Mouse (Mus musculus): ENCODE data around the gene Lztr1. TPM values are rescaled to one million over a fixed set of nuclear protein-coding genes. Genes with fewer than 3 reads are reported as not detected.

Lztr1 gene
- polyA plus RNA-seq, 1 experiment from 2014 or later, result 77.7 TPM

DNA sequence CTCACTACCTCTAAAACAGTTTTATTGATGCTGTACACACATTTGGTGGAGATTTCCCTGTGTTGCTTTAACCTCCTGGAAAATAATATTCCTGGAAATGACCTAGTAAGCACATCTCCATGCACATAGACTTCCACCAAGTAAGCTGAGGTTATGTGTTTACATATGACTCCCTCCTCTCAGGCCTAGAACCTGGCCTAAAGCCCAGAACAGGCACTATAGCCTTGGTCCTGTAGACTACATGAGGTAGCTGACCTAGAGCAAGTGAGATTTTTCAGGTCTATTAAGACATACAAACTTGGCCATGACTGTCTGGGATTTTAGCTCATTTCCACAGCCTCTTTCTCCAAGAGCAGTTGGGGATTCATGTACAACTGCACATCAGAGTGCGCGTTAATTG, 1.7 kb downstream of the Lztr1 start:
- no peaks in the 10 kb centered on the region for H3K9me3 ChIP-seq (replicated peaks; ENCODE audit: control insufficient read depth, low read length)
- H3K4me3 ChIP-seq (ENCODE audit: low read depth, low read length), result no peak overlapping the region
- H3K27me3 ChIP-seq (ENCODE audit: control insufficient read depth, insufficient read depth, low read length), result no peaks in the 10 kb centered on the region
- H3K4me2 ChIP-seq (ENCODE audit: low read depth, low read length), result no peak overlapping the region; the same call in 1 of the 2 replicates
- peaks cover 5% of the 10 kb centered on the region; the same call in 1 of the 2 replicates for H3K36me3 ChIP-seq (replicated peaks; ENCODE audit: control insufficient read depth, insufficient read depth, low read depth, low read length)
- no peak for DNase-seq (ENCODE audit: low spot score)
- no peaks in the 10 kb centered on the region for H3K4me1 ChIP-seq (ENCODE audit: control insufficient read depth, insufficient read depth, low read length)
- no peak overlapping the region for H3K27ac ChIP-seq (replicated peaks; ENCODE audit: low read depth, low read length)
- 97% methylated on average over 2 of the region's 2 CpGs for WGBS
- no peak overlapping the region; the same call in 1 of the 2 replicates for H3K9ac ChIP-seq (replicated peaks; ENCODE audit: low read length)
- no peak for ATAC-seq (replicated peaks; ENCODE audit: insufficient number of reproducible peaks, low FRiP score, low TSS enrichment, low read depth)

GRCm38 (mm10) chr16:17510686-17511085, 2.2 kb downstream of the Lztr1 start:
- Histone ChIP-seq H3K27me3 (ENCODE audit: control insufficient read depth, insufficient read depth, low read length) (no peaks in the 10 kb centered on the region), H3K4me2 (ENCODE audit: low read depth, low read length) (no peak overlapping the region), H3K9me3 (replicated peaks; ENCODE audit: control insufficient read depth, low read length) (no peaks in the 10 kb centered on the region), H3K36me3 (replicated peaks; ENCODE audit: control insufficient read depth, insufficient read depth, low read depth, low read length) (peaks cover 5% of the 10 kb centered on the region; the same call in 1 of the 2 replicates), H3K4me1 (ENCODE audit: control insufficient read depth, insufficient read depth, low read length) (no peaks in the 10 kb centered on the region), H3K27ac (replicated peaks; ENCODE audit: low read depth, low read length) (no peak overlapping the region), H3K4me3 (ENCODE audit: low read depth, low read length) (no peak overlapping the region), H3K9ac (replicated peaks; ENCODE audit: low read length) (no peak overlapping the region; the same call in 1 of the 2 replicates)
- 87% methylated on average over 2 of the region's 2 CpGs for WGBS
- DNase-seq (ENCODE audit: low spot score) (no peak), ATAC-seq (replicated peaks; ENCODE audit: insufficient number of reproducible peaks, low FRiP score, low TSS enrichment, low read depth) (no peak)

- Histone ChIP-seq H3K4me2 (ENCODE audit: low read depth, low read length) (no peak overlapping the region), H3K36me3 (replicated peaks; ENCODE audit: control insufficient read depth, insufficient read depth, low read depth, low read length) (peaks cover 9% of the 10 kb centered on the region), H3K27ac (replicated peaks; ENCODE audit: low read depth, low read length) (no peak overlapping the region), H3K4me1 (ENCODE audit: control insufficient read depth, insufficient read depth, low read length) (no peaks in the 10 kb centered on the region), H3K9ac (replicated peaks; ENCODE audit: low read length) (no peak overlapping the region), H3K9me3 (replicated peaks; ENCODE audit: control insufficient read depth, low read length) (no peaks in the 10 kb centered on the region), H3K27me3 (ENCODE audit: control insufficient read depth, insufficient read depth, low read length) (no peaks in the 10 kb centered on the region), H3K4me3 (ENCODE audit: low read depth, low read length) (no peak overlapping the region)
- ATAC-seq (replicated peaks; ENCODE audit: insufficient number of reproducible peaks, low FRiP score, low TSS enrichment, low read depth) (no peak), DNase-seq (ENCODE audit: low spot score) (no peak)
- WGBS, result 97% methylated on average over 4 of the region's 4 CpGs
These were observed 2.9 kb downstream of the Lztr1 start for GRCm38 (mm10) chr16:17511431-17511830.

- 81% methylated on average over 2 of the region's 2 CpGs for WGBS
- no peak overlapping the region for H3K4me2 ChIP-seq (ENCODE audit: low read depth, low read length)
- ATAC-seq (replicated peaks; ENCODE audit: insufficient number of reproducible peaks, low FRiP score, low TSS enrichment, low read depth) (no peak), DNase-seq (ENCODE audit: low spot score) (no peak)
- H3K9me3 ChIP-seq (replicated peaks; ENCODE audit: control insufficient read depth, low read length), result no peaks in the 10 kb centered on the region
- H3K36me3 ChIP-seq (replicated peaks; ENCODE audit: control insufficient read depth, insufficient read depth, low read depth, low read length), result peaks cover 16% of the 10 kb centered on the region
- no peak overlapping the region for H3K4me3 ChIP-seq (ENCODE audit: low read depth, low read length)
- H3K27me3 ChIP-seq (ENCODE audit: control insufficient read depth, insufficient read depth, low read length), result no peaks in the 10 kb centered on the region
- no peaks in the 10 kb centered on the region for H3K4me1 ChIP-seq (ENCODE audit: control insufficient read depth, insufficient read depth, low read length)
- H3K27ac ChIP-seq (replicated peaks; ENCODE audit: low read depth, low read length), result no peak overlapping the region
- H3K9ac ChIP-seq (replicated peaks; ENCODE audit: low read length), result no peak overlapping the region
These were observed 10.4 kb downstream of the Lztr1 start for GRCm38 (mm10) chr16:17518910-17519309.

GRCm38 (mm10) chr16:17524156-17524555, 15.7 kb downstream of the Lztr1 start:
- Histone ChIP-seq H3K36me3 (replicated peaks; ENCODE audit: control insufficient read depth, insufficient read depth, low read depth, low read length) (peaks cover 21% of the 10 kb centered on the region), H3K4me3 (ENCODE audit: low read depth, low read length) (no peak overlapping the region), H3K4me1 (ENCODE audit: control insufficient read depth, insufficient read depth, low read length) (no peaks in the 10 kb centered on the region), H3K4me2 (ENCODE audit: low read depth, low read length) (no peak overlapping the region), H3K27me3 (ENCODE audit: control insufficient read depth, insufficient read depth, low read length) (no peaks in the 10 kb centered on the region), H3K9me3 (replicated peaks; ENCODE audit: control insufficient read depth, low read length) (no peaks in the 10 kb centered on the region), H3K27ac (replicated peaks; ENCODE audit: low read depth, low read length) (no peak overlapping the region), H3K9ac (replicated peaks; ENCODE audit: low read length) (no peak overlapping the region)
- no peak for DNase-seq (ENCODE audit: low spot score)
- no peak for ATAC-seq (replicated peaks; ENCODE audit: insufficient number of reproducible peaks, low FRiP score, low TSS enrichment, low read depth)
- WGBS, result 95% methylated on average over 11 of the region's 11 CpGs

GRCm38 (mm10) chr16:17525524-17525923, 17.0 kb downstream of the Lztr1 start:
- no peaks in the 10 kb centered on the region for H3K9me3 ChIP-seq (replicated peaks; ENCODE audit: control insufficient read depth, low read length)
- ATAC-seq (replicated peaks; ENCODE audit: insufficient number of reproducible peaks, low FRiP score, low TSS enrichment, low read depth), result no peak
- no peak for DNase-seq (ENCODE audit: low spot score)
- H3K36me3 ChIP-seq (replicated peaks; ENCODE audit: control insufficient read depth, insufficient read depth, low read depth, low read length), result peaks cover 21% of the 10 kb centered on the region
- no peak overlapping the region for H3K4me2 ChIP-seq (ENCODE audit: low read depth, low read length)
- no peak overlapping the region for H3K9ac ChIP-seq (replicated peaks; ENCODE audit: low read length)
- no peak overlapping the region for H3K27ac ChIP-seq (replicated peaks; ENCODE audit: low read depth, low read length)
- 76% methylated on average over 3 of the region's 3 CpGs for WGBS
- no peaks in the 10 kb centered on the region for H3K27me3 ChIP-seq (ENCODE audit: control insufficient read depth, insufficient read depth, low read length)
- H3K4me1 ChIP-seq (ENCODE audit: control insufficient read depth, insufficient read depth, low read length), result no peaks in the 10 kb centered on the region
- H3K4me3 ChIP-seq (ENCODE audit: low read depth, low read length), result no peak overlapping the region

- Histone ChIP-seq H3K4me1 (ENCODE audit: control insufficient read depth, insufficient read depth, low read length) (no peaks in the 10 kb centered on the region), H3K4me2 (ENCODE audit: low read depth, low read length) (no peak overlapping the region), H3K9ac (replicated peaks; ENCODE audit: low read length) (no peak overlapping the region), H3K27me3 (ENCODE audit: control insufficient read depth, insufficient read depth, low read length) (no peaks in the 10 kb centered on the region), H3K9me3 (replicated peaks; ENCODE audit: control insufficient read depth, low read length) (no peaks in the 10 kb centered on the region), H3K4me3 (ENCODE audit: low read depth, low read length) (no peak overlapping the region), H3K36me3 (replicated peaks; ENCODE audit: control insufficient read depth, insufficient read depth, low read depth, low read length) (peaks cover 21% of the 10 kb centered on the region), H3K27ac (replicated peaks; ENCODE audit: low read depth, low read length) (no peak overlapping the region)
- WGBS, result 92% methylated on average over 6 of the region's 6 CpGs
- DNase-seq (ENCODE audit: low spot score) (no peak), ATAC-seq (replicated peaks; ENCODE audit: insufficient number of reproducible peaks, low FRiP score, low TSS enrichment, low read depth) (no peak)
These were observed 17.7 kb downstream of the Lztr1 start for GRCm38 (mm10) chr16:17526223-17526622.

DNA sequence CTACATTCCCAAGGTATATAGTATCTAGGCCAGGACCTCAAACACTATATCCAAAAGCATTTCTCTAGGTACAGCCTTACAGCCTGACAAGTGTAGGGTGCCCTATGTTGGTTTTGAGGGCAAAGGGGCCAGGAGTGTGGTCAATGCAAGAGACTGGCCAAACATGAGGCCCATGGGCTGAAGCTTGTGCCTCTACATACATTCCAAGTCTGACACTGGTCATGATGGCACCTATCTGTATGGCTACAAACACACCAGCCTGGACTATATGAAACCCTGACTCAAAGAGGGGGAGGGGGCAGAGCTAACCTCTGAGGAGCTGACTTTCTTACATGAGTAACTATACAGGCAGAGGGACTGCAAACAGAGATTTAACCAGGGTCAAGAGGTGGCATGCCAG, 19.1 kb downstream of the Lztr1 start:
- Histone ChIP-seq H3K36me3 (replicated peaks; ENCODE audit: control insufficient read depth, insufficient read depth, low read depth, low read length) (peaks cover 18% of the 10 kb centered on the region), H3K9me3 (replicated peaks; ENCODE audit: control insufficient read depth, low read length) (no peaks in the 10 kb centered on the region), H3K9ac (replicated peaks; ENCODE audit: low read length) (no peak overlapping the region), H3K4me1 (ENCODE audit: control insufficient read depth, insufficient read depth, low read length) (no peaks in the 10 kb centered on the region), H3K27me3 (ENCODE audit: control insufficient read depth, insufficient read depth, low read length) (no peaks in the 10 kb centered on the region), H3K4me3 (ENCODE audit: low read depth, low read length) (no peak overlapping the region), H3K4me2 (ENCODE audit: low read depth, low read length) (no peak overlapping the region), H3K27ac (replicated peaks; ENCODE audit: low read depth, low read length) (no peak overlapping the region)
- ATAC-seq (replicated peaks; ENCODE audit: insufficient number of reproducible peaks, low FRiP score, low TSS enrichment, low read depth) (no peak), DNase-seq (ENCODE audit: low spot score) (no peak)

Measured in embryonic facial prominence, embryonic 11.5 days (tissue).